Mouse (Mus musculus) MEL-GATA-1-ER (cell line): ENCODE data around the gene Epm2a.

Experiments used
- DNase-seq: peaks from one replicate; pipeline ENCODE4 v3.0.0-alpha.2; 2012; ENCODE audit warnings: low read depth; ENCODE audit errors: extremely low read depth

Epm2a gene

DNA sequence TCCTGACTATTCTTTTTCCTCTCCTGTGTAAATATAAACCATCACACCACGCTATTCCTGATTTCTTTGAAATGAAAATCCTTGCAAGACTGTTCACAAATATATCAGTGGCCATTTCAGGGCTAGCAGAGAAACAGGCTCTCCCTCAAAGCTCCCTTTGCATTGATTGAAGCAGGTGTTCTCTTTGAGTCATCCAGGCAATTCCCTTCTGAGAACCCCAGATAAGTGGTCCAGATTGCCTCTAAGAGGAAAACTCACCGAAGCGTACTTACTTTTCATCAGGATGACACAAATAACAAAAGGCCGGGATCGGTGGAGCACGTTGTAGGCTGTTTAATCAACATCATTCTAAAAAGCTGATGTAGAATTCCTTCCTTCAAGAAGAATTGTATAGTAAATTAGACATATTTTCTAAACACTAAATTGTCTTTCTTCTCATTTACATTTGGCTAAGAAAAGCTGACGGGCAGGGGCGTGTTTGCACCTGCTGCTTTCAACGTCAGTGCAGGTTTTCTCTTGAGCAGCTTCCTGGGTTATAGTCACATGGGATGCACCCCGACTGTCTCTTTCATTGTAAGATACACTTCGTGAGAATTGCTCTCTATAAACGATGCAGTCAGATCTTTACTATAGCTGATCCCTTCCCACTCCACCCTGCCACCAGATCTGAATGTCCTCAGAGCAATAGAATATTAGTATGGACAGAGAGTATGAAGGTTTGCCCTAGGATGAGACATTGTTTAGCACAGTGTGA, 86.0 kb downstream of the Epm2a start:
- no peak for DNase-seq

DNA sequence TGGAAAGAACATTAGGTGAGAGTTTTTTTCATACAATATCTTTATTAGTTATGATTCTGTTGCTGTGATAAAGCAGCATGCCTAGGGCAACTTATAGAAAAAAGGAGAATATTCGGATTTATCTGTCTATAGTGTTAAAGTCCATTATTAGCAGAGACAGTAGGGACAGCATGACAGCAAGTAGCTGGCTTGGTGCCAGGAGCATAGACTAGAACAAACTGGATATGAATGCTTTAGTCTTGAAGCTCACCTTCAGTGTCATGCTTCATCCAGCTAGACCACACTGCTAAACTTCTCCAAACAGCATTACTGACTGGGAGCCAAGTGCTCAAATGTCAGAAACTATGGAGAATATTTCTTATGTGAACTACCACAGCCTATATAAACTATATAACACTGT, 93.8 kb downstream of the Epm2a start:
- DNase-seq = no peak

DNA sequence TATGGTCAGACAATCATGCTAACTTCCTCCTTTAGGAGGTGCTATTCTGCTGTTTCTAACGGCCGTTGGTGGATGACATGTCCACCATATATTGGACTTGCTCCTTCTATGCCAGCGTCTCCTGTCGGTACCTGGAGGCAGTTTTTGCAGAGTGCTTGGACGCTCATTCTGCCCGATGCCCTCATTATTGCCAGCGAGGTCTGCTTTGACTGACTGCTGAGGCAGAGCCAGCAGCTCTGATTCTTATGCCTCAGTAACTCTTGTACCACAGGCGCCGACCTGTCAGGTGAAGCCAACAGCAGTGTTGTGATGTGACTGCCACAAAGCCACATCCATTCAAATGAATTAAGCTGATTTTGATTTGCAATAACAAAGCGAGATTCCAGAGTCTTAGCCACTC, 95.3 kb downstream of the Epm2a start:
- no peak for DNase-seq

DNA sequence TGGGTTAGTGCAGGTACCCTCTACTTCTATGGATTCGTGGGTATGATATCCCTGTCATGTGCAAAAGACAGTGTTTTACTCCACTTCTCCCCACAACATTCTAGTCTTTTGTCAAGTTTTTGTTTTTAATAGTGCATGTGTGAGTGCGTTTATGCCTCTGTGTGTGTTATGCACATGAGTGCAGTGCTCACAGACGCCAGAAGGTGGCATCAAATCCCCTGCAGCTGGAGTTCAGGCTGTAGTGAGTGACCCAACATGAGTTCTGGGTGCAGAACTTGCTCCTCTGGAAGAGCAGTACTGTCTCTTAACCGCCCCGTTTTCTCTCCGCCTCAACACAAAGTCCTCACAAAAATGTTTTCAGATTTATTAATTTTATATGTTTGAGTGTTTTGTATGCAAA, 96.1 kb downstream of the Epm2a start:
- no peak for DNase-seq

DNA sequence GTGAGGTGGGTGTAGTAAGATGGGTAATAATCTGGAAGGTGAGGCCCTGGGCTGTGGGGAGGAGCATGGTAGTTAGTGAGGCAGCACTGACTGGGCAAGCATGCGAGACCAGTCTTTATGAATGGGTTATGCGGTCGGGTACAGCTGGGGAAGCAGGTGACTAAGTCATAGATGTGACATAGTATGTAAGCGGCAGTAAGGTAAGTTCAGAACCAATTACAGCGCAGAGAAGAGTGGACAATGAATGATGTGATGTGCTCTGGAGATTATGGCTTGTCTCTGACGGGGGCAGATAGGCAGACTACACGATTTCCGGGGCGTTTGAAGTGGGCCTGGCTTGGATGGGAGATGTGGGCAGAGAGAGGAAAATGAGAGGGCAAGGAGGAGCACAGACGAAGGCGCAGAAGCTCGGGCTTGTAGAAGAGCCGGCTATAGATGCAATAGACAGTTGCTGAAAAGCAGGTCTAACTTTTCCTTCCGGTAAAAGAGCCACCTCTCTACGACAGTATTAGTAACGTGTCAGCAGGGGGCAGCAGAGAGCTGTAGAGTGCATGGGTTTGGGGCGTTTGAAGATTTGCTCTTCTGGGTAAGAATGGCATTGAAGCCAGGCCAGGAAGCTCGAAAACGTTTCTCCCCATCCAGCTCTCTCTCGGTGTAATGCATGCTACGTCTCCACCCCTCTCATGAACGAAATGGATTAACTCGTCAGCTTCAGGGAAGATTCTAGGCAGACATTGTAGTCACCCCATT, 106.5 kb downstream of the Epm2a start:
- peak; percentile 51 for DNase-seq

DNA sequence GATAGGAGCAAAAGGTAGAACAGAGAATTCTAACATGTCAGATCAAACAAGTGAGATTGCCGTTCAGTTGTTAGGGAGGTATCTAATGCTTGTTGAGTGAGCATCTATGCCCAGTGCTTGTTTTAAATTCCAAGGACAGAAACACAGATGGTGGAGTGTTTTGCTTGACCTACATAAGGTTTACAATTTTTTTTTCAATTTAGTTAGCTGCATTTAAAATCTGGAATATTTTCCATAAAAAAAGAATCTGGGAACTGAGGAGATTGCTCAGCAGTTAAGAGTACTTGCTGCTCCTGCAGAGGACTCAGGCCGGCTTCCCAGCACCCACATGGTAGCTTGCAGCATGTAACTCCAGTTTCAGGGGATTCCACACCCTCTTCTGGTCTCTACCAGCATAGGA, 109.3 kb downstream of the Epm2a start:
- no peak for DNase-seq

DNA sequence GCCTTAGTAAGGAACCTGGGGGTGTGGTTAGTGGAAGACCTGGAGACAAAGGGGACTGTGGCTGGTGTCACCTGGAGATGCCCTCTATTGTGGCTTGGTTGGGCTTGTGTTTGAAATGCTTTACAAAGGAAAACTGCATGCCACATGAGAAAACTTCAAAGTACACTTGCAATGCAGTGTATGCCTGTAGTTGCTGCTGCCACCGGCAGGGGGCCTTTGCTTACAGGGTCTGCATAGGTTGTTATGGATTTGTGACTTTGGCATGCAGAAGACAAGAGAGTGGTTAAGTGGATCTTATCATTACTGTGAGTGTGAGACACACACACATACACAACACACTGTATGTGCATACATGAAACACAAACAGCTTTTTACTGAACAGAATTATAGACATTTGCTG, 114.2 kb downstream of the Epm2a start:
- DNase-seq = no peak

DNA sequence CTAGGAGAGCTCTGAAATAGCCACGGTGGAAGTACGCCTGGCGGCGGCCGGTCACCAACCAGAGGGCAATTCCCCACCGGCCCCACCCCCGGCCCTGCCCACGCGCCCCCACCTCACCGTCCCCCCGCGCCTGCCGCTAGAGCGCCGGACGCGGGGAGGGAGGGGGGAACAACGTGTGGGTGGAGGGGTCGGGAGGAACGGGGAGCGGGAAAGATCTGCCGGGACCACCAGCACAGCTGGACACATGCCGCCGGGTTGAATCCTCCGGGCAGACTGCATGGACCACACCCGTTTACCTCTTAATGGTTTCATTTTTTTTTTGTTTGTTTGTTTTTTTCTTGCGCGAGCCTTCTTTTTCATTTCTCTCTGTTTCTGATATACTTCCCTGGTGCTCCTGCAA, 148.8 kb downstream of the Epm2a start:
- DNase-seq = peak; percentile 46
